Mouse (Mus musculus) adrenal gland, postnatal 25 days (tissue): Measurements from ENCODE around the gene Galnt3. TPM values are rescaled to one million over a fixed set of nuclear protein-coding genes. Genes with fewer than 3 reads are reported as not detected.

Experiments used
- total RNA-seq: library from RNA; stranded (reverse); gene quantifications from 2 replicates; pipeline ENCODE4 v1.2.3, GENCODE M21; 2021

Galnt3 gene
- total RNA-seq, 1 experiment from 2014 or later: 0.73 TPM

Other genes starting within 250 kb of the Galnt3 start
- gene Ttc21b, start 131.6 kb upstream of the Galnt3 start, total RNA-seq: 10.7 and 14.8 TPM in 2 replicates